26 mouse cellular contexts compared by ENCODE assay signal in the genomic region with DNA sequence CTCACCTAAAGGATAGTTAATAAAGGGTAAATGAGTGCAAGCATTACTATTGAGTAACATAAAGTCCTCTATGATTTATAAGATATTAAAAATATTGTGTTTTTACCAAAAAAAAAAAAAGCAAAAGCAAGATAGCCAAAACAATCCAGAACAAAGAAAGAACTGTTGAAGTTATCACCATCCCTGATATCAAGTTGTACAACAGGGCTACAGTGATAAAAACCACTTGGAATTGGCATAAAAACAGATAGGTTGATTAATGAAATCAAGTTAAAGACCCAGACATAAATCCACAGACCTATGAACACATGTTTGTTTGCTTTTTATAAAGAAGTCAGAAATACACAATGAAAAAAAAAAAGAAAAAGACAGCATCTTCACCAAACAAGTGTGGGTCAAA.
"Had no signal": no experiment of that assay in that cellular context is flagged by ENCODE, and none has a peak within 500 bp of the region (broad histone marks: within the 10 kb centered on the region; RNA-seq: fewer than 3 reads in every experiment).

No protein-coding gene starts in this region.

- H3K9me3 ChIP-seq: limb, embryonic 10.5 days; limb, embryonic 12.5 days; limb, embryonic 13.5 days; limb, embryonic 15.5 days; liver, embryonic 12.5 days; liver, embryonic 13.5 days; liver, embryonic 15.5 days; lung, embryonic 15.5 days; megakaryocyte, embryonic 14.5 days; midbrain, embryonic 10.5 days; midbrain, embryonic 12.5 days; midbrain, embryonic 13.5 days; midbrain, embryonic 15.5 days had no signal

- H3K4me1 ChIP-seq: limb, embryonic 10.5 days; limb, embryonic 12.5 days; limb, embryonic 13.5 days; lung, embryonic 15.5 days; midbrain, embryonic 10.5 days; midbrain, embryonic 12.5 days; midbrain, embryonic 15.5 days had no signal

- H3K9ac ChIP-seq: limb, embryonic 12.5 days; limb, embryonic 13.5 days; limb, embryonic 15.5 days; liver, embryonic 12.5 days; liver, embryonic 13.5 days; liver, embryonic 14.5 days; liver, embryonic 15.5 days; liver, postnatal 0 days; lung, embryonic 14.5 days; lung, embryonic 15.5 days; midbrain, embryonic 12.5 days; midbrain, embryonic 13.5 days; midbrain, embryonic 15.5 days had no signal

- H3K4me3 ChIP-seq: limb, embryonic 10.5 days; limb, embryonic 12.5 days; limb, embryonic 13.5 days; limb, embryonic 15.5 days; liver, embryonic 12.5 days; liver, embryonic 13.5 days; liver, embryonic 15.5 days; lung, embryonic 15.5 days; megakaryocyte, embryonic 14.5 days; midbrain, embryonic 10.5 days; midbrain, embryonic 12.5 days; midbrain, embryonic 13.5 days; midbrain, embryonic 15.5 days; myocyte had no signal

- H3K27ac ChIP-seq: limb, embryonic 10.5 days; limb, embryonic 12.5 days; limb, embryonic 13.5 days; limb, embryonic 15.5 days; liver, embryonic 12.5 days; liver, embryonic 13.5 days; liver, embryonic 14.5 days; liver, embryonic 15.5 days; lung, embryonic 15.5 days; macrophage; midbrain, embryonic 10.5 days; midbrain, embryonic 12.5 days; midbrain, embryonic 13.5 days; midbrain, embryonic 15.5 days had no signal

- H3K36me3 ChIP-seq: limb, embryonic 10.5 days; limb, embryonic 12.5 days; limb, embryonic 13.5 days; limb, embryonic 15.5 days; liver, embryonic 12.5 days; liver, embryonic 13.5 days; liver, embryonic 15.5 days; lung, embryonic 15.5 days; midbrain, embryonic 10.5 days; midbrain, embryonic 12.5 days; midbrain, embryonic 13.5 days; midbrain, embryonic 15.5 days had no signal

- DNase-seq: left cerebral cortex, postnatal 4 days; liver, postnatal 0 days; lung, adult 18-20 months; lung, adult 2 months; lung, embryonic 14.5 days; lung, postnatal 10 days; lung, postnatal 14 days; lung, postnatal 36 days; lung, postnatal 4 days; midbrain, embryonic 14.5 days had no signal

- H3K27me3 ChIP-seq: limb, embryonic 12.5 days; limb, embryonic 13.5 days; limb, embryonic 15.5 days; liver, embryonic 12.5 days; liver, embryonic 13.5 days; liver, embryonic 15.5 days; lung, embryonic 15.5 days; megakaryocyte, embryonic 14.5 days; midbrain, embryonic 12.5 days; midbrain, embryonic 13.5 days; midbrain, embryonic 15.5 days had no signal
